Mouse (Mus musculus) C2C12 (cell line): ENCODE measurements around the gene Soga1.

Experiments
- CEBPB ChIP-seq: IDR thresholded peaks from one replicate; pipeline ENCODE4 v1.6.1; 2011; ENCODE audit warnings: low read depth, mild to moderate bottlenecking, control low read depth, moderate library complexity
- CTCF ChIP-seq: IDR thresholded peaks from one replicate; pipeline ENCODE4 v1.5.1; 2011; ENCODE audit not compliant: control insufficient read depth, insufficient read depth, insufficient read length
- MAX ChIP-seq: IDR thresholded peaks from one replicate; pipeline ENCODE4 v1.6.1; 2011; ENCODE audit warnings: mild to moderate bottlenecking, control low read depth
- MYOD1 ChIP-seq: IDR thresholded peaks from one replicate; pipeline ENCODE4 v1.6.1; 2011; ENCODE audit warnings: low read depth; ENCODE audit not compliant: control insufficient read depth, insufficient read length
- USF1 ChIP-seq: IDR thresholded peaks from one replicate; pipeline ENCODE4 v1.6.1; 2011; ENCODE audit warnings: low read depth, mild to moderate bottlenecking, control low read depth, moderate library complexity

DNA sequence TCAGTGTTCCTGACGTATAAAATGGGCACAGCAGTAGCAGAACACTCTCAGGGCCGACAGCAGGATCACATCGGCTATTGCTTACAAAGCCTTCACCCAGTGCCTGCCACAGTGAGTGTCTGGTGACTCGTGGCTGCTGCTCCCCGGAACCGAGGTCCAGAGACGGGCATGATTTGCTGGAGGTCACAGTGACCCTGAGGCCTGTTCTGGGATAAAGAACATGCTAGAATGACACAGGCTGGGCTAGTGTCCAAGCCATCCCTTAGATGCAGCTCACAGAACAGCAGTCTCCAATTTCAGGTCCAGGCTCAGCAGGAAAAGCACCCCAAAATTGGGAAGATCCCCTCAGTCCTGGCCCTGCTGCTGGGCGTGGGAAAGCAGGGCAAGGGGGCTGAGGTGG, 24.8 kb downstream of the Soga1 start:
- TF ChIP-seq CTCF (no peak), CEBPB (no peak), MAX (no peak), MYOD1 (no peak), USF1 (no peak)
